In the genomic region with DNA sequence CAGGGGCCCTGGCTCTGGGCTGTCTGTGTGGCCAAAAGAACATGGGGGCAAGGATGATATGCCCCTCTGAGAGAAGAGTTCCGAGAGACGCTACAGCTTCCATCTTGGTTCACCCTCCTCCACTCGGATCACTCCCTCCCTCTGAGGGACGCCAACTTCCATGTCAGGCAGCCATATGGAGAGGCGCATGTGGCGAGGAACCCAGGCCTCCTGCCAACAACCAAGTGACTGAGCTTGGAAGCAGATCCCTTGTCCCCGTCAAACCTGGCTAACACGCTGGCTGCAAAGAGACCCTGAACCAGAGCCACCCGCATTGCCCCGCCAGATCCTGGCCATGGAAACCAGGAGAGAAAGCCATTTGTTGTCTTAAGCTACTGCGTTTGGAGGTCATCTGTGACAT, we compare ENCODE assay signal across 12 mouse cellular contexts. TPM values are rescaled to one million over a fixed set of nuclear protein-coding genes. Genes with fewer than 3 reads are reported as not detected.
A peak's percentile ranks its signal among the peaks of the same experiment; 100 is the strongest.
DNase-seq lines count a peak whose midpoint lies in the region; ATAC-seq lines count a peak whose summit lies in the region.
"Had no signal": no experiment of that assay in that cellular context is flagged by ENCODE, and none has a peak within 500 bp of the region (broad histone marks: within the 10 kb centered on the region; RNA-seq: fewer than 3 reads in every experiment).

No protein-coding gene starts in this region.

- 71% methylated on average over 11 of the region's 11 CpGs for WGBS in heart, embryonic 11.5 days (ENCODE audit: insufficient replicate concordance)
- 75% methylated on average over 11 of the region's 11 CpGs for WGBS in liver, embryonic 11.5 days

- no peaks in the 10 kb centered on the region for H3K9me3 ChIP-seq in heart, embryonic 11.5 days (replicated peaks; ENCODE audit: control insufficient read depth, low read length)
- no peaks in the 10 kb centered on the region for H3K9me3 ChIP-seq in liver, embryonic 11.5 days (ENCODE audit: control insufficient read depth, low read length)
- H3K9me3 ChIP-seq: lung, embryonic 15.5 days had no signal

- H3K4me1 ChIP-seq in heart, embryonic 11.5 days (ENCODE audit: control insufficient read depth, insufficient read depth, low read length): no peaks in the 10 kb centered on the region
- no peaks in the 10 kb centered on the region for H3K4me1 ChIP-seq in liver, embryonic 11.5 days (replicated peaks; ENCODE audit: control insufficient read depth, insufficient read depth, low read length)
- H3K4me1 ChIP-seq: lung, embryonic 15.5 days had no signal

- no peak overlapping the region for H3K4me2 ChIP-seq in heart, embryonic 11.5 days
- H3K4me2 ChIP-seq in liver, embryonic 11.5 days: no peak overlapping the region
- H3K4me2 ChIP-seq: lung, embryonic 15.5 days had no signal

- ATAC-seq in heart, embryonic 11.5 days (replicated peaks; ENCODE audit: insufficient number of reproducible peaks, low FRiP score, low TSS enrichment): no peak
- no peak for ATAC-seq in liver, embryonic 11.5 days (replicated peaks; ENCODE audit: low FRiP score)

- DNase-seq in heart, adult 18-20 months: peak; percentile 39
- peak; percentile 97 for DNase-seq in cerebellum, adult 11 months
- DNase-seq in frontal cortex, postnatal 25 days (ENCODE audit: low spot score in 2 of 2): peak; percentile 38 to 43
- DNase-seq in left cerebral cortex, postnatal 36 days (ENCODE audit: low spot score in 2 of 2): peak; percentile 72 to 80
- no peak for DNase-seq in embryo, embryonic 10.5 days (ENCODE audit: low spot score)
- DNase-seq in liver, embryonic 11.5 days (ENCODE audit: low spot score): no peak
- DNase-seq in lung, postnatal 14 days: no peak
- DNase-seq: kidney, postnatal 36 days had no signal

- H3K36me3 ChIP-seq in heart, embryonic 11.5 days (ENCODE audit: control insufficient read depth, insufficient read depth, low read length): no peaks in the 10 kb centered on the region
- H3K36me3 ChIP-seq in liver, embryonic 11.5 days (ENCODE audit: control insufficient read depth, insufficient read depth, low read length): no peaks in the 10 kb centered on the region
- H3K36me3 ChIP-seq: lung, embryonic 15.5 days had no signal

- no peak overlapping the region for H3K9ac ChIP-seq in heart, embryonic 11.5 days (ENCODE audit: low read depth, low read length)
- no peak overlapping the region for H3K9ac ChIP-seq in liver, embryonic 11.5 days (ENCODE audit: low read depth, low read length)
- H3K9ac ChIP-seq: lung, embryonic 15.5 days had no signal

- H3K27ac ChIP-seq in heart, embryonic 11.5 days (ENCODE audit: low read depth, low read length): no peak overlapping the region
- H3K27ac ChIP-seq in liver, embryonic 11.5 days (ENCODE audit: low read depth, low read length): no peak overlapping the region
- H3K27ac ChIP-seq: lung, embryonic 15.5 days had no signal

- peaks cover 4% of the 10 kb centered on the region; the same call in 1 of the 2 replicates for H3K27me3 ChIP-seq in heart, embryonic 11.5 days (ENCODE audit: control insufficient read depth, insufficient read depth, low read length)
- 0 out of 2 replicates have a peak, but pooled peaks cover 6% of the 10 kb centered on the region for H3K27me3 ChIP-seq in liver, embryonic 11.5 days (replicated peaks; ENCODE audit: control insufficient read depth, insufficient read depth, low read length)
- H3K27me3 ChIP-seq: lung, embryonic 15.5 days had no signal

- H3K4me3 ChIP-seq in heart, embryonic 11.5 days (ENCODE audit: low read depth, low read length): no peak overlapping the region
- H3K4me3 ChIP-seq in liver, embryonic 11.5 days (ENCODE audit: low read depth, low read length): no peak overlapping the region
- H3K4me3 ChIP-seq: lung, embryonic 15.5 days had no signal

- intact Hi-C loops in left cerebral cortex, postnatal 36 days (cut with DNase I): no loop called here

RNA-seq across cellular contexts. Expression of a gene that starts 29.1 kb away (rescaled TPM):
- under 1 TPM in 1 of 2 experiments, not detected in 1; 0.10 TPM for total RNA-seq in heart, adult 18-20 months (2021)
- 0.69 and 1.4 TPM in 2 replicates for polyA plus RNA-seq in heart, embryonic 11.5 days (2014; fragmentation: Nextera tagmentation; extraction: Ambion mirVana)
- 100 to 1,000 TPM; 350 to 371 TPM for total RNA-seq in left cerebral cortex, postnatal 36 days (2021)
- polyA plus RNA-seq in liver, embryonic 11.5 days (2014; fragmentation: Nextera tagmentation; extraction: Ambion mirVana): 1.1 and 1.3 TPM in 2 replicates
- total RNA-seq: granulocyte monocyte progenitor cell, adult 5-6 weeks had no signal

RNA-seq across cellular contexts. Expression of a gene that starts 47.4 kb away (rescaled TPM):
- total RNA-seq in heart, adult 18-20 months (2021): not detected
- not detected in 2 replicates for polyA plus RNA-seq in heart, embryonic 11.5 days (2014; fragmentation: Nextera tagmentation; extraction: Ambion mirVana)
- not detected for total RNA-seq in left cerebral cortex, postnatal 36 days (2021)
- not detected in 2 replicates for polyA plus RNA-seq in liver, embryonic 11.5 days (2014; fragmentation: Nextera tagmentation; extraction: Ambion mirVana)
- total RNA-seq: granulocyte monocyte progenitor cell, adult 5-6 weeks had no signal
- polyA plus RNA-seq: lung, embryonic 15.5 days; stomach, embryonic 14.5 days had no signal

Comparison
In these comparisons a context has a peak if more than half of its experiments do, and no peak if none do; other contexts are left out.
1. DNase-seq: peak in heart, adult 18-20 months (2 of 2), cerebellum, adult 11 months (single experiment), frontal cortex, postnatal 25 days (2 of 2) and left cerebral cortex, postnatal 36 days (2 of 2); none in embryo, embryonic 10.5 days (single experiment), liver, embryonic 11.5 days (single experiment) and lung, postnatal 14 days (single experiment).
2. RNA of a gene that starts 29.1 kb away (total RNA-seq): 350 to 371 TPM in left cerebral cortex, postnatal 36 days; 0.10 TPM in heart, adult 18-20 months; every median in the first group is over 100 times any median in the second.